Mouse (Mus musculus) skeletal muscle tissue, adult 2 months (tissue): ENCODE data around the gene Use1.
"Not testable (repeated sequence)": the region's sequence is repeated elsewhere in the genome, so short reads cannot be mapped to it uniquely, and the experiment has no call there.

Experiments
- DNase-seq: peaks from one replicate; pipeline ENCODE4 v3.0.0-alpha.2; 2012; ENCODE audit warnings: low read depth, low spot score

Gene Use1

DNA sequence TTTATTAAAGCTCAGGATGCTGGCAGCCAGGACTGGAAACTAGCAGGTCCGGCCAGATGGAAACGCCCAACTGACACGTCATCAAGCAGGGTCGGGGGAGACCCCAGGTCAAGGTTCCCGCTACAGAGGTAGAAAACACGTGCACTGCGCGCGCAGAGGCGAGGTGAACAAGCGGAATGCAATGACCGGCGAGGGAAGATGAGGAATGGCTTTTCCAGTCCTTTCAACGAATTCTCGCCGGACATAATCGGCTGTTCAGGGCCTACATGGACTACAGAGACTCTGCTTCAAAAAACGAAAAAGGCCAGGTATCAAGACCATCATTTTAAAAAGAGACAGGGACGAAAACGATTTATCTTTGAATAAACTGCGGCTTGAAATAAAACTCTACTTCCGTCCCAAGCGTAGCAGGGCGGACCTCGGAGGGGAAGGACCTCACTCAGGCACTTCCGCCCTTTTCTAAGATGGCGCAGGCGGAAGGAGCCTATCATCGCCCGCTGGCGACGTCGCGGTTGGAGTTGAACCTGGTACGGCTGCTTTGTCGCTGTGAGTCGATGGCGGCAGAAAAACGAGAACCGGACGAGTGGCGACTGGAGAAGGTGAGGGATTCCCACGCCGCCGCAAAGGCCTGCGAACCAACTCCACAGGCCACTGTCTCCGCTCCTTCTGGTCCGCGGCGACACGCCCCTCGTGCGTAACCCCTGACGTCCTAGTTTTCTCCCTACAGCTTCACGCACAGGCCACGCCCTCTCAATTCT lies at the start of gene Use1:
Gene Use1, plus strand, starts transcription at position 78 of the 758 bp plus-strand sequence.
- DNase-seq, result peak; percentile 90

DNA sequence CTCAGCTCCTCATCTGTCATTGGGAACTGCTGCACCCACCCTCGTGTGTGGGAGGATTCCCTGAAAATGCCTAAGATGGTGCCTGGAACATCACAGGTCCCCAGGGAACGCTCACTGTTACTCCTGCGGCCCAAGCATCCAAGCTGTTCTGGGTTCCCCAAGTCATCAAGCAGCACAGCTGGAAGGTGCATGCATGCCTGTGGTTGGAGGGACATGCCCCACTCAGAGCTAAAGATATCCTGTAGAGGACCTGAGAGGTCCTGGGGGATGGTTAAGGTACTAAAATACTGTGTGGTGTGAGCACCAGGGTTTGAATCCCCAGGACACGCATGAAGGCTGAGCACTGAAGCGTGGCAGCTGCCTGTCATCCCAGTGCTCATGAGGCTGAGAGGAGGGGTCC lies 48.0 kb upstream of the Use1 start:
- not testable (repeated sequence) for DNase-seq

DNA sequence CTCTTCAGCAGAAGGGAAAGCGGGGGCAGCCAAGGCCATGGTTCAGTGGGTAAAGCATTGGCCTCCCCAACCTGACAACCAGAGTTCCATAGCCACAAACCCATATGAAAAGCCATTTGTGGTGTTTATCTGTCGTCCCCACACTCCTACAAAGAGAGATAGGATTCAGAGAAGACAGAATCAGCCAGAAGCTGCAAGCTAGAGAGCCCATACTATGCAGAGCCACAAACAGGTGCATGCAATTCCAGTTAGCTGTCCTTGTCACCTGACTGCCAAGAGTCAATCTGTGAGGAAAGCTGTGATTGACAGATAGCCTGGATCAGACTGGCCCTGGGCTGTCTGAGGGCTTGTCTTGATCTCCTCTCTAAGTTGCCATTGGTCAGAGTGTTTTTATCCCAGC lies 46.9 kb upstream of the Use1 start:
- not testable (repeated sequence) for DNase-seq

DNA sequence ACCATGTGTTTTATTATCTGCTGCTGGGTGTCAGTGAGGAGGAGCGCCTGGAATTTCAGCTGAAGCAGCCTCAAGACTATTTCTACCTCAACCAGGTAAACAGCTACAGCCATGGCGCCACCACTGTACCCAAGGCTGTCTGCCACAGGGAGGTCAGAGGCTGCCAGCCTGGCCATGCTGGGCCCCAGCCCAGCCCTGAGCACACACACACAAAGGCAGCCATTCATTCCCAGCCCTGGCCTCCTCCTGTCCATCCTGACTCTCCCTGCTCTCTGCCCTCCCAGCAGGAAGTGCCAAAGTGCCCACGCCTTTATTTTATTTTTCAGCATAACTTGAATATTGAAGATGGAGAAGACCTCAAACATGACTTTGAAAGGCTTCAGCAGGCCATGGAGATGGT lies 43.7 kb upstream of the Use1 start:
- DNase-seq, result no peak

DNA sequence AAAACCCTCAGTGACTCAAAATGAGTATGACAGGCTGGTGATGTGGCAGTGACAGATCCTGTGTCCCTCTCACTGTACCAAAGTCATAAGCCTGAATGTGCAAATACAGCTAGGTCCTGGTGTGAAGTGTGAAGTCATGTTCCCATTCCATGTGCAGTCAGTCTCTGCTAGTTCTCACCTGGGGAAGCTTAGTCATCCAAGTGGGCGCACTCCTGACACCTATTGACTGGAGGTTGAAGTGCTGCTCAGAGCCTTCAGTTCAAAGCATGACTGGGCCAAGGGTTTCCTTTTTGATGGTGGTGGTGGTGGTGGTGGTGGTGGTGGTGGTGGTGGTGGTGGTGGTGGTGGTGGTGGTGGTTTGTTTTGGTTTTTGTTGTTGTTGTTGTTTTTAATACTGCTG lies 41.8 kb upstream of the Use1 start:
- DNase-seq, result no peak

DNA sequence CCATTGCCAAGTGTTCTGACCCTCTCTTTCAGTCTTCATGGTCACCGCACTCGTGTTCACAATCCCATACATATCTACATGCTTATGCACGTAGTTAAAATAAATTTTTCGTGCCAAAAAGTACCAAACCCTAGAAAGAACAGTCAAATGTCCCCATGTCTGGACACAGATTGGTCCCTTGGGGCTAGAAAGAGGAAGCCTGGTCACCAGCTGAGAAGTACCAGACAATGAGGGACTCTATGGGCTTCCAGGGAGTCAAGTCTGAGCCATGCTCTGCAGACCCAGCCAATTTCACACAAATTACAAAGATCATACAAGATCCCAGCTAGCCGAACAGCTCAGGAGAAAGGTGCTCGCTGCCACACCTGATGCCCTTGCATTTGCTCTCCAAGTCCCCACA lies 28.8 kb upstream of the Use1 start:
- DNase-seq, result not testable (repeated sequence)

DNA sequence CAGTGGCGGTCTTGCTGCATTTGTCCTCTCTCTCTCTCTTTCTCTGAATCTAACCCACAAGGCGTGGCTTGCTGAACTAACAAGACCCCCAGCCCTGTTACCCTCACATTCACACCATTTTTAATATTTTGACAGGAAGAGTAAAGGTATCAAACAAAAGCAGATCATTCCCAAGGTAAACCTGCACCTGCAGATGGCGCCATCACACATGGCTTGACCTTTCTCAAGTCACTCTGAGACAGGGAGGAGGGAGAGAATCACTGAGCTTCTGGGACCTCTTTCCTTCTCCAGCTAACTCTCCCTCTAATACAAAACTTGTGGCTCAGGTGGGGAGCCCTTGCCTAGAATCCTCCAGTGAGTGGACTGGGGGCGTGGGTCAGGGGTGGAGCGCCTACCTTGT lies 26.0 kb upstream of the Use1 start:
- no peak for DNase-seq

DNA sequence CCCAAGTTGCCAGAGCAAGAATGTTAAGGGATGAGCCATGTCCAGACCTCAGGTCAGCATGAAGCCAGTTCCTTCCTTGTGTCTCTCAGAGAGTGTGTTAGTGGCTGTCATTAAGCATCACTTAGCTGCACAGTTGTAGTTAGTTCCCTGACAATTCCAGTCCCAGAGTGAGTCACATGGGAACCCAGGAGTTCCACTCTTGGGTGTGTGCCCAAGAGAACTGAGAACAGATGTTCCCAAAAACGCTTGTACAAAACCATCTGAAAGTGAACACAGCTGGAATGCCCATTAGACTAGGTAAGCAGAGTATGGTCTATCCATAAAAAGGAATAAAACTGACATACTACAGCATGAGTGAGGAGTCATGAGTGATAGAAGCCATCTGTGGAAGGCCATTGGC lies 20.1 kb upstream of the Use1 start:
- no peak for DNase-seq

DNA sequence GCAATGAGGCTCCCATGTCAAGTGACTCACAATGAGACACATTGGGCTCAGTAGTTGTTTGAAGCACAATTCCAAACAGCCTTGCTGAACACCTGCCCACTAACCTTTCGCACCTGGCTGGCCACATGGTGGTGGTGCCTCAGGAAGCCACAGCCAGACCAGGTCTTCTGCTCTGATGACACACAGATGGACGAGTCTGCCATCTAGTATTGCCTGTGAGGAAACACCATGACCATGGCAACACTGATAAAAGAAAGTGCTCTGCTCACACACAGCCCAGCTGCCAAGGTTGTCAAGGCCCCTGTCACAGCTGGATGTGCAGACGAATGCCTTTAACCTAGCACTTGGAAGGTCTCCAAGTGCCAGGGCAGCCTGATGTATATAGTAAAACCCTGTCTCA lies 15.5 kb upstream of the Use1 start:
- DNase-seq, result no peak

DNA sequence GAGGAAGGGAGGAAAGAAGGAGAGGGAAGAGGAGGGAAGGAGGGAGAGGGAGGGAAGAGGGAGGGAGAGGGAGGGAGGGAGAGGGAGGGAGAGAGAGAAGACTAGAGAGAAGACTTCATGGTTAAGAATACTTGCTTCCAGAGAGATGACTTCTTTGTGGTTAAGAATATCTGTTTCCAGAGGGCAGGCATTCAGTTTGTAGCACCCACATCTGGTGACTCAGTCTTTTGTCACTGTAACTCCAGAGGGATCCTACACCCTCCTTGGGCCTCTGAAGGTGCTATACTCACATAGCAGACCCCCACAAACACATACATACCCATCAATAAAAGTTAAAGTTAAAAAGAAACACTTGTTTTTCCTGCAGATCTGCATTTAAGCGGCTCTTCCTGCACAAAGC lies 15.1 kb upstream of the Use1 start:
- DNase-seq, result no peak

DNA sequence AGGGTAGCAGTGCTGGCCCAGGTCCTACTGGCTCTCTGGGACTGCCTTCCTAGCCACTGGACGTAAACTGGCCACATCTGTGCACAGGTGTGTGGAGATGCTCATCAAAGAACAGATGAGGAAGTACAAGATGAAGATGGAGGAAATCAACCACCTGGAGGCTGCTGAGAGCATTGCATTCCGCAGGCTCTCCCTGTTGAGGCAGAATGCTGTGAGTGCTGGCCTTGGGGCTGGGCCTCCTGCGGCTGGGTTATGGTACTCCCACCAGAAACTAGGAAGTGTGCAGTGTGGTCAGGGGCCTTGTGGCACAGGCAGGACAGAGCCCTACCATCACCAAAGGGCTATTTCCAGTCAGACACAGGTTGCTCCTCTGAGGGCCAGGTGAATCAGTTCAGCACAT lies 8.6 kb upstream of the Use1 start:
- DNase-seq, result no peak

DNA sequence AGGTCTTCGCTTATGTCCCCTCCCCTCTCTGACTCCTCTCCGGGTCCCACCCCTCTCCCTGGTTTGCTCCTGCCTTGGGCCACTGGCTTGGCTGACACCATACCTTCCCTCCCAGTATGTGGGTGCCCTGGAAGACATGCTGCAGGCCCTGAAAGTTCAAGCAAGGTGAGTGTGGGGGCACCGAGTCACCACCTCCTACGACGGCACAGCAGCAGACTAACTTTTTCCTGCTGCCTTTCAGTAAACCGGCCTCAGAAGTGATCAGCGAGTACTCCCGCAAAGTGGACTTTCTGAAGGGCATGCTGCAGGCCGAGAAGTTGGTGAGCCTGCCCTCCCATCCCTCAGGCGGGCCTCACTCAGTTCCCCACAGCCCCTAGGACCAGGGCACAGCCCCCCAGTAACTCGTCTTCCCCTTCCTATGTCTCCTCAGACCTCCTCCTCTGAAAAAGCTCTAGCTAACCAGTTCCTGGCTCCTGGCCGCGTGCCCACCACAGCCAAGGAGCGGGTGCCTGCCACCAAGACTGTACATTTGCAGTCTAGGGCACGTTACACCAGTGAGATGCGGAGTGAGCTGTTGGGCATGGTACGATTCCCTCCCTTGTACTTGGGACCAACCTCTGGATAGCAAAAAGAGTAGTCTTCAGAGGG lies 1.0 kb downstream of the Use1 start:
- DNase-seq, result no peak

DNA sequence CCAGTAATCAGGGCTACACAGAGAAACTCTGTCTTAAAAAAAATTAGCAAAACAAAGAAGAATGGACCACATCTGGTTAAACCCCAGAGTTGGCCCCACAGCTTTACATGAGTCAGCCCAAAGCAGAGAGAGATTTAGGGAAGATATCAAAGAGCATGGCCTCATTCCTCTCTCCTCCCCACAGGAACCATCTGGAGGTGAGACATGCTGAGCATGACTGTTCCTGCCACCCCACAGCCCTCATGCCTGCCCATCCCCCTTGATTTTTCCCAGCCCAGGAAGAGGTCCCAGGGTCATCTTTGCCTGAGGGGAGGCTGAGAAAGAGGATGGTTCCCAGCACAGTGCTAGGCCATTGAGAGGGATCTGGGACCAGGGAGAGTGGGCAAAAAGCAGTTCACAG lies 1.7 kb downstream of the Use1 start:
- DNase-seq, result no peak

DNA sequence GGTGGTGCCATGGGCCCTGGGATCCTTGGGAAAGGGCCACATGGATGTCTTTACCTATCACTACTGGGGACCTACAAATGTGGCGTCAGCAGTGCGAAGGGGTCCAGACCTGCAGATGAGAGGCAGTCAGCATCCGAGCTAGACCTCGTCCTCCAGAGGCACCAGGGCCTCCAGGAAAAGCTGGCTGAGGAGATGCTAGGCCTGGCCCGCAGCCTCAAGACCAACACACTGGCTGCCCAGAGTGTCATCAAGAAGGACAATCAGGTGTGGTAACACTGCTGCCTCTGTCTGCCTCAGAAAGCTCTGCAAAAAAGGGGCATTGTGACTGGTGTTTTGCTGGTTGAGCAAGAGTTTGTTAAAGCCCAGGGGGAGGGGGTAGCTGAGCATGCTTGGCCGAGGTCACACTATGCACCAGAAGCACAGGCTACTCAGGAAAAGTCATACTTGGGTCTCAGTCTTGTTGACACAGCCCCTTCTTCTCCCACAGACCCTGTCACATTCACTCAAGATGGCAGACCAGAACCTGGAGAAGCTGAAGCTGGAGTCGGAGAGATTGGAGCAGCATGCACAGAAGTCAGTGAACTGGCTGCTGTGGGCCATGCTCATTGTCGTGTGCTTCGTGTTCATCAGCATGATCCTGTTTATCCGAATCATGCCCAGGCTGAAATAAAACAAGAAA lies 2.5 kb downstream of the Use1 start:
- DNase-seq, result no peak

DNA sequence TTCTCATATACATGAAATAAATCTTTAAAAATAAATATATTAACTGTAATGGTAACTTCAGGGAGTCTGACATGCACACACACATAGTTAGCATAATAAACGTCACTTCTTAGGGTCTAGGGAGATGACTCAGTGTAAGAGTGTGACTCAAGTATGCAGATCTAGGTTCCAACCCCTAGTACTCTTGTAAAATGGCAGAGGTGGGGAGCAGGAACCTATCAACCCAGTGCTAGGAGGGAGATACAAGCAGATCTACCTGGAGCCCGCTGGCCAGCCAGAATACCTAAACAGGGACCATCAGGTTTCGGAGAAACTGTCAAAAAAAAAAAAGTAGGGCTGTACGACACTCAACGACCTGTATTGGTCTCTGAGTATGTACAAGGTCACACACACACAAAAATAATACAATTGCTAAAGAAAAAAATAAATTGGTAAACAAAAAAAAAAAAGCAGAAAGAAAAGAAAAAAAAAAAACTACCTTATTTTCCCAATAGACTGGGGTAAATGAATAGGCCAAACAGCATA lies 4.1 kb downstream of the Use1 start:
- no peak for DNase-seq

DNA sequence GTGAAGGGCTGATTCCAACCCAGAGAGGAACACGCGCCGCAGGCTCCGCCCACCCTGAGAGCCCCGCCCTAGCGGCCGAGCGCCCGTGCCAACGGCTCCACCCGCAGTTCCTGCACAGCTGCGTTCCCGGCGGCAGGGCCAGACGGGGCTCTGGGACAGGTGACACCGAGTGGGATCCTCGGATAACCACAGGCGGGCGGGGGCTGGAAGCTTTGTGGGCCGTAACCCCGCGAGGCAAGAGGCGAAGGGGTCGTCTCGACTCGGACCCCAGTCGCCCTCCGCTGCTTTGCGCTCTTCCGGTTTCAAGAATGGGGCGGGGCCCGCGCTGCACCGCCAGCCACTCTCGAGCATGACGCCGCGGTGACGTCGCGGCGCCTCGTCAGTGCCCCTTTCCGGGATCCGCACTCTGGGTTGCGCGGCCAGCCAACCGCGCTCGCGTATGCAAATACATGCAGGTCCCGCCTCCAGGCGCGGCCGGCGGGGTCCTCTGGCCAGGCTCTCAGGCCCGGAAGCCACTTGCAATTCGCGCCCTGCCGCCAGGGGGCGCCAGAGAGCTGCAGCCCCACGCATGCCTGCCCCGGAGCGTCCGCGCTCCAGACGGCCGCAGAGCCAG lies 4.7 kb downstream of the Use1 start, which contains the start of gene Ocel1:
Gene Ocel1, plus strand, starts transcription at position 63 of the 613 bp plus-strand sequence.
- peak; percentile 98 for DNase-seq

DNA sequence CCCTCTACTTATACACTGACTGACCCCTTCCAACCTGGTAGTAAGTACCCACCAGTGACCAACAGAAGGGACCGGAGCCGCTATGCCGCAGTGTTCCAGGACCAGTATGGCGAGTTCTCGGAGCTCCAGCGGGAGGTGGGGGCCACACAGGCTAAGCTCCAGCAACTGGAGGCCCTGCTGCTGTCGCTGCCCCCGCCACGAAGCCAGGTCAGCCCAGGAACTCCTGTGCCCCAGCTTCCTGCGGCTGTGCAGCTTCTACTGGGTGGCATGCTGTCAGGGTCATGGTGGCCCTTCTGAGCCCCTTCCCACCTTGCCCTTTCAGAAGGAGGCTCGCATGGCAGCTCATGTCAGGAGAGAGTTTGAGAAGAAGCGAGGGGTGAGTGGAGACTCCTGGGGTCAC lies 5.8 kb downstream of the Use1 start:
- DNase-seq, result no peak

DNA sequence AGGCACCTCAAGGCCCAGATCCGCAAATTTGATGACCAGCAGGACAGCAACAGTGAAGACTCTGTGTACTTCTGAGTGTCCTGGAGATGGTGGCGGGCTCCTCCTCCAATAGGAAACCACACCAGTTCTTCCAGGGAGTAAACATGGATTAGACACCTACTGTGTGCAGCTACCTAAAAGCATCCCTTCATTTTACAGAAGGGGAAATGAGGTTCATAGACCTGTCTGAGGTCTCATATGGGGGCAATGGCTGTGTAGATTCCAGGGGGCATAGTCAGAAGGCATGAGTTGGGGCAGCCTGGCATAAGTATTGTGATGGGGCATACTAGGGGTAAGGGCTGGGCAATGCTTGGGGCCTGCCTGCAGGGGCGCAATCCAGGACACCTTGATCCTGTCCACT lies 6.4 kb downstream of the Use1 start:
- DNase-seq, result no peak

DNA sequence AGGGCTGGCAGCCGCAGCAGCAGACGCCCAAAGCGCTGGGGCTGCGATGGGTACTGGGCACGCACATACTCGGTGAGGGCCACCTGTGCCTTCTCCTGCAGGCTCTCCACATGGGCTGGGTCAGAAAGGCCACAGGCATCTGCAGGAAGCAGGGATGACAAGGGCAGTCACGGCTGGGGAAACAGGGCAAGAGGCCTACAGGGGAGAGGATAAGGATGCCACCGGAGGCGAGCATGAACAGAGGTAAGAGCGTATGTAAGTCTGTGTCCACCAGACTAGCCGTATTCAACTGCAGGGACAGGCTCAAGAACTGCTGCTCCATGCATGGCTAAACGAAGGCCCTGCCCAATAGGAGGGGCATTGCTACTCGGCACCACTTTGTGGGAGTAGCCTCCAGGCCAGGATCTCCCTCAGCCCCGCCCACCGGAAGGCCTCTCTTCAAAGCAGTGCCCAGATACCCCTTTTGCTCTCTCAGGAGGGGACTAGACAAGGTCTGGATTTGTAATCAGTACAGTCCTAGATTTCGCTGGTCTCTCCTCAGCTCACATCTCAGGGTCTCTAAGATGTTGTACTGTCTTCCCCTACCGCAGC lies 8.1 kb downstream of the Use1 start:
- no peak for DNase-seq

DNA sequence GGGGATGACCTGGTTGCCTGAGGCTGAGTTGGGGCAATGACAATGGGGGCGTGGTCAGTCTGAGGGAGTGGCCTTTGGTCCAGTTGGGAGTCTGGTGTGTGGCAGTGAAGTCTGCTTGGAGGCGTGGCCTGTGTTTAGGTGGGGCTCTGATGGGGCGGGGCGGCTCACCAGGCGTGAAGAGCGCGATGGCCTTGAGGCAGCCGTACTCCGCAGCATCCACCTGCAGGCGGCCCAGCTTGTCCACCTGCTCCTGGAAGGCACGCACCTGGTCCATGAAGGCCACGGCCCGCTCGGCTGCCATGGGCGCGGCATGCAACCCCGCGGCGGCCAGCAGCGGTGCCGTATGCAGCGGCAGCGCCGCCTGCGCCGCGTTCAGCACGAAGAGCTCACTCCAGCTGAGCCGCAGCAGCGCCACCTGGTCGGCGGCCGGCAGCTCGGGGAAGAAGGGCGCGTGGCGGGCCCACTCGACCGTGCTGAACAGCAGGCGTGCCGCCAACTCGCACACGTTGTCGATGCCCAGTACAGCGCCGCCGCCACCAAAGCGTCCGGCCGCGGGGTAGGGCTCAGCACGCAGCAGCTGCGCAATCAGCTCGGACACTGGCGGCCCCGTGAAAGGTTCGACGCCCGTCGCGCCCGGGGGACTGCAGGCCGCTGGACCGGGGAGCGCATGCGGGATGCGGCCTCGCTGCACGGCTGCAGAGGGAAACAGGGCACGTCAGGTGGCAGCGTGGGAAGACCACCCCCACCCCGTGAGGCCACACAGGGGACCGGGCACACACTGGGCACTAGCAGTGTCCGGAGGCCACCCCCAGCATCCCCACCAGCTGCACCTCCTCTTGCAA lies 9.2 kb downstream of the Use1 start:
- DNase-seq, result peak; percentile 53
